Mouse (Mus musculus): ENCODE measurements at regions not wholly inside any gene's neighbourhood (a gene's known extent, or its start where the extent isn't known, plus 50 kb on each side); places are given as distances from the start of the nearest gene placed in this dataset.

- TF ChIP-seq TCF3 (IDR thresholded peaks at IDR 0.05; ENCODE audit: insufficient read length, low read depth): no peak
- TF ChIP-seq REST (IDR thresholded peaks at IDR 0.05; ENCODE audit: insufficient read depth, insufficient read length): no peak
- no peak for TF ChIP-seq POLR2AphosphoS2 (IDR thresholded peaks at IDR 0.05; ENCODE audit: insufficient read length, low read depth)
- no peaks in the 10 kb centered on the region for H3K27me3 ChIP-seq (ENCODE audit: control insufficient read depth, insufficient read depth, insufficient read length)
- no peak overlapping the region for H3ac ChIP-seq (ENCODE audit: control insufficient read depth, insufficient read length)
- no peak overlapping the region for H3K4me3 ChIP-seq
- H3K79me2 ChIP-seq (ENCODE audit: control insufficient read depth, insufficient read depth): no peaks in the 10 kb centered on the region
- no peak overlapping the region for H3K4me2 ChIP-seq (ENCODE audit: low read depth)
- no peaks in the 10 kb centered on the region for H3K36me3 ChIP-seq (ENCODE audit: control insufficient read depth, insufficient read depth)
Observed at GRCm38 (mm10) chr15:13366606-13367005, 193.1 kb upstream of the Cdh6 start.

- Histone ChIP-seq H3K4me3 (no peak overlapping the region), H3ac (ENCODE audit: control insufficient read depth, insufficient read length) (no peak overlapping the region), H3K27me3 (ENCODE audit: control insufficient read depth, insufficient read depth, insufficient read length) (no peaks in the 10 kb centered on the region), H3K4me2 (ENCODE audit: low read depth) (no peak overlapping the region), H3K36me3 (ENCODE audit: control insufficient read depth, insufficient read depth) (no peaks in the 10 kb centered on the region), H3K79me2 (ENCODE audit: control insufficient read depth, insufficient read depth) (no peaks in the 10 kb centered on the region)
- TF ChIP-seq MAX (IDR thresholded peaks at IDR 0.05; ENCODE audit: low read depth) (no peak), USF1 (IDR thresholded peaks at IDR 0.05; ENCODE audit: low read depth) (no peak), TCF3 (IDR thresholded peaks at IDR 0.05; ENCODE audit: insufficient read length, low read depth) (no peak), POLR2A (IDR thresholded peaks at IDR 0.05; ENCODE audit: insufficient read length, low read depth) (no peak), SRF (IDR thresholded peaks at IDR 0.05; ENCODE audit: control insufficient read depth, insufficient read length, low read depth) (no peak), MYOG (IDR thresholded peaks at IDR 0.05; ENCODE audit: control insufficient read depth in 1 of 3, insufficient read depth in 1 of 3, insufficient read length in 2 of 3, low read depth in 2 of 3) (no peak), TCF12 (IDR thresholded peaks at IDR 0.05; ENCODE audit: insufficient read depth, poor library complexity, severe bottlenecking) (no peak), REST (IDR thresholded peaks at IDR 0.05; ENCODE audit: insufficient read depth, insufficient read length) (no peak), MYOD1 (IDR thresholded peaks at IDR 0.05; ENCODE audit: control insufficient read depth in 1 of 3, insufficient read length in 2 of 3, low read depth in 2 of 3) (no peak), E2F4 (IDR thresholded peaks at IDR 0.05; ENCODE audit: insufficient read depth) (no peak), CEBPB (IDR thresholded peaks at IDR 0.05; ENCODE audit: insufficient read depth, poor library complexity, severe bottlenecking) (no peak), POLR2AphosphoS2 (IDR thresholded peaks at IDR 0.05; ENCODE audit: insufficient read length, low read depth) (no peak)
Observed at GRCm38 (mm10) chr15:13360741-13361140, 187.3 kb upstream of the Cdh6 start.

- TF ChIP-seq CEBPB (IDR thresholded peaks at IDR 0.05; ENCODE audit: insufficient read depth, poor library complexity, severe bottlenecking) (no peak), MAX (IDR thresholded peaks at IDR 0.05; ENCODE audit: low read depth) (no peak), POLR2AphosphoS2 (IDR thresholded peaks at IDR 0.05; ENCODE audit: insufficient read length, low read depth) (no peak), USF1 (IDR thresholded peaks at IDR 0.05; ENCODE audit: low read depth) (no peak), E2F4 (IDR thresholded peaks at IDR 0.05; ENCODE audit: insufficient read depth) (no peak), TCF12 (IDR thresholded peaks at IDR 0.05; ENCODE audit: insufficient read depth, poor library complexity, severe bottlenecking) (no peak), MYOG (IDR thresholded peaks at IDR 0.05; ENCODE audit: control insufficient read depth in 1 of 3, insufficient read depth in 1 of 3, insufficient read length in 2 of 3, low read depth in 2 of 3) (no peak), SRF (IDR thresholded peaks at IDR 0.05; ENCODE audit: control insufficient read depth, insufficient read length, low read depth) (no peak), REST (IDR thresholded peaks at IDR 0.05; ENCODE audit: insufficient read depth, insufficient read length) (no peak), MYOD1 (IDR thresholded peaks at IDR 0.05; ENCODE audit: control insufficient read depth in 1 of 3, insufficient read length in 2 of 3, low read depth in 2 of 3) (no peak)
- no peaks in the 10 kb centered on the region for H3K36me3 ChIP-seq (ENCODE audit: control insufficient read depth, insufficient read depth)
- H3K79me2 ChIP-seq (ENCODE audit: control insufficient read depth, insufficient read depth): no peaks in the 10 kb centered on the region
- H3K4me3 ChIP-seq: no peak overlapping the region
- no peak overlapping the region for H3ac ChIP-seq (ENCODE audit: control insufficient read depth, insufficient read length)
- H3K4me2 ChIP-seq (ENCODE audit: low read depth): no peak overlapping the region
- no peaks in the 10 kb centered on the region for H3K27me3 ChIP-seq (ENCODE audit: control insufficient read depth, insufficient read depth, insufficient read length)
Observed at GRCm38 (mm10) chr15:13359026-13359425, 185.6 kb upstream of the Cdh6 start.

GRCm38 (mm10) chr15:13350321-13350720 lies 176.8 kb upstream of the Cdh6 start:
- no peaks in the 10 kb centered on the region for H3K36me3 ChIP-seq (ENCODE audit: control insufficient read depth, insufficient read depth)
- H3ac ChIP-seq (ENCODE audit: control insufficient read depth, insufficient read length): no peak overlapping the region
- H3K27me3 ChIP-seq (ENCODE audit: control insufficient read depth, insufficient read depth, insufficient read length): no peaks in the 10 kb centered on the region
- no peak overlapping the region for H3K4me2 ChIP-seq (ENCODE audit: low read depth)
- H3K4me3 ChIP-seq: no peak overlapping the region
- TF ChIP-seq E2F4 (IDR thresholded peaks at IDR 0.05; ENCODE audit: insufficient read depth): no peak
- no peak for TF ChIP-seq MYOG (IDR thresholded peaks at IDR 0.05; ENCODE audit: control insufficient read depth in 1 of 3, insufficient read depth in 1 of 3, insufficient read length in 2 of 3, low read depth in 2 of 3)
- TF ChIP-seq TCF12 (IDR thresholded peaks at IDR 0.05; ENCODE audit: insufficient read depth, poor library complexity, severe bottlenecking): no peak
- no peak for TF ChIP-seq REST (IDR thresholded peaks at IDR 0.05; ENCODE audit: insufficient read depth, insufficient read length)
- TF ChIP-seq CEBPB (IDR thresholded peaks at IDR 0.05; ENCODE audit: insufficient read depth, poor library complexity, severe bottlenecking): no peak
- no peak for TF ChIP-seq USF1 (IDR thresholded peaks at IDR 0.05; ENCODE audit: low read depth)
- TF ChIP-seq TCF3 (IDR thresholded peaks at IDR 0.05; ENCODE audit: insufficient read length, low read depth): no peak
- TF ChIP-seq SRF (IDR thresholded peaks at IDR 0.05; ENCODE audit: control insufficient read depth, insufficient read length, low read depth): no peak
- no peak for TF ChIP-seq POLR2A (IDR thresholded peaks at IDR 0.05; ENCODE audit: insufficient read length, low read depth)
- TF ChIP-seq MYOD1 (IDR thresholded peaks at IDR 0.05; ENCODE audit: control insufficient read depth in 1 of 3, insufficient read length in 2 of 3, low read depth in 2 of 3): no peak
- TF ChIP-seq MAX (IDR thresholded peaks at IDR 0.05; ENCODE audit: low read depth): no peak
- no peak for TF ChIP-seq POLR2AphosphoS2 (IDR thresholded peaks at IDR 0.05; ENCODE audit: insufficient read length, low read depth)
- H3K79me2 ChIP-seq (ENCODE audit: control insufficient read depth, insufficient read depth): no peaks in the 10 kb centered on the region

GRCm38 (mm10) chr15:13336392-13336791 lies 162.9 kb upstream of the Cdh6 start:
- no peak for TF ChIP-seq POLR2AphosphoS2 (IDR thresholded peaks at IDR 0.05; ENCODE audit: insufficient read length, low read depth)
- TF ChIP-seq TCF12 (IDR thresholded peaks at IDR 0.05; ENCODE audit: insufficient read depth, poor library complexity, severe bottlenecking): no peak
- no peak for TF ChIP-seq REST (IDR thresholded peaks at IDR 0.05; ENCODE audit: insufficient read depth, insufficient read length)
- no peak for TF ChIP-seq MYOG (IDR thresholded peaks at IDR 0.05; ENCODE audit: control insufficient read depth in 1 of 3, insufficient read depth in 1 of 3, insufficient read length in 2 of 3, low read depth in 2 of 3)
- no peak for TF ChIP-seq MAX (IDR thresholded peaks at IDR 0.05; ENCODE audit: low read depth)
- no peak for TF ChIP-seq CEBPB (IDR thresholded peaks at IDR 0.05; ENCODE audit: insufficient read depth, poor library complexity, severe bottlenecking)
- TF ChIP-seq SRF (IDR thresholded peaks at IDR 0.05; ENCODE audit: control insufficient read depth, insufficient read length, low read depth): no peak
- TF ChIP-seq POLR2A (IDR thresholded peaks at IDR 0.05; ENCODE audit: insufficient read length, low read depth): no peak
- no peak for TF ChIP-seq USF1 (IDR thresholded peaks at IDR 0.05; ENCODE audit: low read depth)
- no peak for TF ChIP-seq TCF3 (IDR thresholded peaks at IDR 0.05; ENCODE audit: insufficient read length, low read depth)
- TF ChIP-seq E2F4 (IDR thresholded peaks at IDR 0.05; ENCODE audit: insufficient read depth): no peak
- TF ChIP-seq MYOD1 (IDR thresholded peaks at IDR 0.05; ENCODE audit: control insufficient read depth in 1 of 3, insufficient read length in 2 of 3, low read depth in 2 of 3): no peak
- Histone ChIP-seq H3K4me2 (ENCODE audit: low read depth) (no peak overlapping the region), H3K36me3 (ENCODE audit: control insufficient read depth, insufficient read depth) (no peaks in the 10 kb centered on the region), H3ac (ENCODE audit: control insufficient read depth, insufficient read length) (no peak overlapping the region), H3K27me3 (ENCODE audit: control insufficient read depth, insufficient read depth, insufficient read length) (no peaks in the 10 kb centered on the region), H3K79me2 (ENCODE audit: control insufficient read depth, insufficient read depth) (no peaks in the 10 kb centered on the region), H3K4me3 (no peak overlapping the region)
